Mouse (Mus musculus) hindbrain, embryonic 11.5 days (tissue): ENCODE measurements around the gene Mlec. TPM values are rescaled to one million over a fixed set of nuclear protein-coding genes. Genes with fewer than 3 reads are reported as not detected.

ENCODE experiments used
- ATAC-seq: fragments of 200-750 bp; cut with Nextera tagmentation; 2 replicates; pipeline ENCODE4 v1.8.0; 2017; ENCODE audit warnings: mild to moderate bottlenecking, moderate TSS enrichment, moderate library complexity; ENCODE audit not compliant: low FRiP score
- DNase-seq: peaks from one replicate; pipeline ENCODE4 v3.0.0-alpha.2; 2015; ENCODE audit warnings: low spot score
- H3K27ac ChIP-seq: fragments of 300-500 bp; sonication (generic); 2 replicates; pipeline ENCODE4 v1.5.1; 2014; ENCODE audit warnings: mild to moderate bottlenecking, low read depth, low read length
- H3K27me3 ChIP-seq: fragments of 300-500 bp; sonication (generic); 2 replicates; pipeline ENCODE4 v1.6.1; 2014; ENCODE audit warnings: mild to moderate bottlenecking, low read length, moderate library complexity, mixed read lengths; ENCODE audit not compliant: control insufficient read depth, insufficient read depth
- H3K36me3 ChIP-seq: fragments of 300-500 bp; sonication (generic); 2 replicates; pipeline ENCODE4 v1.6.1; 2014; ENCODE audit warnings: mild to moderate bottlenecking, low read length, moderate library complexity, mixed read lengths; ENCODE audit not compliant: control insufficient read depth, insufficient read depth
- H3K4me1 ChIP-seq: fragments of 300-500 bp; sonication (generic); replicated peaks from 2 replicates; pipeline ENCODE4 v1.6.1; 2014; ENCODE audit warnings: low read length, mixed read lengths; ENCODE audit not compliant: control insufficient read depth, insufficient read depth
- H3K4me2 ChIP-seq: fragments of 300-500 bp; sonication (generic); replicated peaks from 2 replicates; pipeline ENCODE4 v1.6.1; 2014; ENCODE audit warnings: mild to moderate bottlenecking, low read depth, low read length
- H3K4me3 ChIP-seq: fragments of 300-500 bp; sonication (generic); 2 replicates; pipeline ENCODE4 v1.5.1; 2014; ENCODE audit warnings: low read depth, low read length
- H3K9ac ChIP-seq: fragments of 300-500 bp; sonication (generic); 2 replicates; pipeline ENCODE4 v1.6.1; 2014; ENCODE audit warnings: low read depth, low read length
- H3K9me3 ChIP-seq: fragments of 300-500 bp; sonication (generic); 2 replicates; pipeline ENCODE4 v1.6.1; 2016; ENCODE audit warnings: low read length; ENCODE audit not compliant: control insufficient read depth
- WGBS: fragments of 180-500 bp; shearing (Covaris S2); extraction: QIAGEN DNeasy Blood & Tissue Kit; methylation state at CpG from one replicate; pipeline ENCODE4 v1.1.7; 2014; 5-methylcytosine and 5-hydroxymethylcytosine counted together
- polyA plus RNA-seq: library from polyadenylated mRNA; unstranded; fragments of >200 nt; fragmentation: Nextera tagmentation; extraction: Ambion mirVana; gene quantifications from 2 replicates; pipeline ENCODE4 v1.2.1, GENCODE M21; 2014

Mlec gene
- polyA plus RNA-seq, 1 experiment from 2014 or later: 44.1 TPM

DNA sequence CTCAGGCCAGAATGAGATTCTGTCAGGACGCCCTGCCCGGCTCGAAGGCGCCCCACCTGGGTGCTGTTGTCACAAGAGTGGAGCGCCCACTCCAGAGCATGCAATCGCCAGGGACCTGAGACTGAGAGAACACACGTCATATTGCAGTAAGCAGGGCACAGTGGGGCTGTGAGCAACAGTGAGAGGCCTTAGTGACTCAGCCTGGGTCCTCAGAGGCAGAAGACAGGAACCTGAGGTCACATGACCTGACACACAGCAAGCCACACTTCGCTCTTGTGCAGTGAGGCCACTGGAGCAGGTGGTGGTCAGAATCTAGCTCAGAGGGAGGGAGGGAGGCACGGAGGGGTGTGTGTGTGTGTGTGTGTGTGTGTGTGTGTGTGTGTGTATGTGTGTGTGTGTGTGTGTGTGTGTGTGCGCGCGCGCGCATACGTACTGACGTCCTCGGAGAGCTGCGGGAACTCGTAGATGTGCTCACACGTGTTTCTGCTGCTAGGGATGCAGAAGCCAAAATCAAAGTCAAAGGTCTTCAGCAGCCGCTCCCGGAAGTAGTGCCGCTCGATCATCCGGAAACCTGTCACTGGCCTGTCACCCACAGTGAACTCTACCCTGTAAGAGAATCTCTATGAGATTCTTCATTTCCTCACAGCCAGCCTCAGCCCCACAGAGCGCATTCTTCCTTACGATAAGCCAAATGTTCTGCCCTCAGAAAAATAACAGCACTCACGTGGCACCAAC, 31.2 kb downstream of the Mlec start:
- H3K9ac ChIP-seq: no peak overlapping the region
- ATAC-seq (no peak), DNase-seq (no peak)
- 93% methylated on average over 28 of the region's 28 CpGs for WGBS
- no peaks in the 10 kb centered on the region for H3K9me3 ChIP-seq
- H3K27ac ChIP-seq: no peak overlapping the region
- no peak overlapping the region for H3K4me2 ChIP-seq
- H3K27me3 ChIP-seq: no peaks in the 10 kb centered on the region
- H3K4me3 ChIP-seq: no peak overlapping the region
- H3K4me1 ChIP-seq: no peaks in the 10 kb centered on the region
- H3K36me3 ChIP-seq: no peaks in the 10 kb centered on the region; the same call in 1 of the 2 replicates

DNA sequence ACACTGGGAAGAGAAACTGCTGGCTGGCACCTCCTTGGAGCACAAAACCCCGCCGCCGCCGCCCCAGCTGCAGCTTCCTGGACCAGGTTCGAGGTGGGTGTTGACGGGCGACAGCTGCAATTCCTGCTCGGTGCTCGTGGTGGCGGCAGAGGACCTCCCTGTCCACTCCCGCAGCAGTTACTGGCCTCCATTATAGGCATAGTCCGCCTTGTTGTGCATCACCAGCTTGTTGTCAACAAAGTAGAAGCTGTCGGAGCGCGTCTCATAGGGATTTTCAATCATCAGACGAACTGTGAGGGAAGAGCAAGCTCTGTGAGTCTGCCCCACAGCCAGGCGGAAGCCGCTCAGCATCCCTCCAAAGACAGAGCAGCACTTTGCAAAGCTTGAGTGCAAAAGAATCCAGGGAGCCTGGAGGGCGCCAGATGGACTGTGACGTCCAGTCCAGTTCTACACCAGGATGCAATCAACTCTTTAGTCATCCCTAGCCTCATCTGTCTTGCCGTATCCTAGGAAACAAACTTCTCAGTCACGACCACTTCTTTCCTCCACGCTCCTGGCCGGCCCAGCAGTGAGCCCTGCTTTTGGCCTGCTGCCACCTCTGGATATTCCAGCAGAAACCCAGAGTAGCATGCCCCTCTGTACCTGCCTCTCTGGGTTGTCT, 32.6 kb downstream of the Mlec start:
- Histone ChIP-seq H3K9ac (no peak overlapping the region), H3K27ac (peak overlapping the region; percentile 49; the same call in 1 of the 2 replicates), H3K36me3 (no peaks in the 10 kb centered on the region; the same call in 1 of the 2 replicates), H3K9me3 (no peaks in the 10 kb centered on the region), H3K4me2 (no peak overlapping the region), H3K27me3 (no peaks in the 10 kb centered on the region), H3K4me1 (no peaks in the 10 kb centered on the region), H3K4me3 (no peak overlapping the region)
- peak; percentile 49; the same call in 1 of the 2 replicates for ATAC-seq
- 30% methylated on average over 24 of the region's 24 CpGs for WGBS
- DNase-seq: peak; percentile 86

DNA sequence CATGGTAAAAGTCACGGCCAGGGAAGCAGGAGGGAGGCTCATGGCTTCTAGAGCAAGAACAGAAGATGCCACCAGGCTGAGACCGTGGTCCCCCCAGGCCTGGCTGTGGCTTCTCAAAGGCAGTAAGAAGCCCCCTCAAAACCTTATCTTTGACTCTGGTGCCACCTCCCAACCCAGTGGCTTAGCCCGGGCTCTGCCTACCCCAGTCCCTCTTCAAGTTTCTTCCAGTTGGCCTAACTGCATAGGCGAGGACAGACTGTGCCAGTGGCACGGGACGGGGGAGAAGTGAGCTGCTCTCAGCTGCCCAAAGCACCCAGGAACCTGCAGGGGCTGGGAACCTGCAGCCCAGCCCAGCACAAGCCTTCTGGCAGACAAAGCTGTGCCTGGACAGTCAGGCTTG, 33.3 kb downstream of the Mlec start:
- H3K4me1 ChIP-seq: no peaks in the 10 kb centered on the region
- no peak overlapping the region for H3K9ac ChIP-seq
- H3K4me2 ChIP-seq: no peak overlapping the region
- whole genome bisulfite sequencing: 93% methylated on average over 6 of the region's 6 CpGs
- no peaks in the 10 kb centered on the region for H3K27me3 ChIP-seq
- H3K27ac ChIP-seq: no peak overlapping the region
- no peak for ATAC-seq
- no peak for DNase-seq
- H3K9me3 ChIP-seq: no peaks in the 10 kb centered on the region
- no peak overlapping the region for H3K4me3 ChIP-seq
- H3K36me3 ChIP-seq: no peaks in the 10 kb centered on the region; the same call in 1 of the 2 replicates

DNA sequence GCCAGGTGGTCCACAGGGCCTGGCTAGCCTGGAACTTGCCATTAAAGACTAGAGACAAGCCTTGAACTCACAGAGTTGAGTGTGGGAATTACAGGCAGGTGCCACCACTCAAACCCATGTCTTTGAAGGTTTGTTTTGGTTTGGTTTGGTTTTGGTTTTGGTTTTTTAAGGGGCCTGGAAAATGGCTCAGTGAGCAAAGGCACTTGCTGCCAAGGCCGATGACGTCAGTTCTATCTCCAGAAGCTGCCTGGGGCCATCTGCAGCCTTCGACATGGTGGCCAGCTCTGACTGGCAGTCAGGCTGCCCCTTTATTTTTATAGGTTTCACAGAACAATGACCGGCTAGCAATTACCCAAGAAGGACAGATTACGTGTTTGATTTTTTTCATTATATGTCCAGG, 37.0 kb downstream of the Mlec start:
- Histone ChIP-seq H3K9me3 (no peaks in the 10 kb centered on the region), H3K27ac (no peak overlapping the region), H3K27me3 (no peaks in the 10 kb centered on the region), H3K4me2 (no peak overlapping the region), H3K36me3 (no peaks in the 10 kb centered on the region; the same call in 1 of the 2 replicates), H3K4me1 (no peaks in the 10 kb centered on the region), H3K9ac (no peak overlapping the region), H3K4me3 (no peak overlapping the region)
- DNase-seq: no peak
- WGBS: 78% methylated on average over 5 of the region's 5 CpGs
- no peak for ATAC-seq

DNA sequence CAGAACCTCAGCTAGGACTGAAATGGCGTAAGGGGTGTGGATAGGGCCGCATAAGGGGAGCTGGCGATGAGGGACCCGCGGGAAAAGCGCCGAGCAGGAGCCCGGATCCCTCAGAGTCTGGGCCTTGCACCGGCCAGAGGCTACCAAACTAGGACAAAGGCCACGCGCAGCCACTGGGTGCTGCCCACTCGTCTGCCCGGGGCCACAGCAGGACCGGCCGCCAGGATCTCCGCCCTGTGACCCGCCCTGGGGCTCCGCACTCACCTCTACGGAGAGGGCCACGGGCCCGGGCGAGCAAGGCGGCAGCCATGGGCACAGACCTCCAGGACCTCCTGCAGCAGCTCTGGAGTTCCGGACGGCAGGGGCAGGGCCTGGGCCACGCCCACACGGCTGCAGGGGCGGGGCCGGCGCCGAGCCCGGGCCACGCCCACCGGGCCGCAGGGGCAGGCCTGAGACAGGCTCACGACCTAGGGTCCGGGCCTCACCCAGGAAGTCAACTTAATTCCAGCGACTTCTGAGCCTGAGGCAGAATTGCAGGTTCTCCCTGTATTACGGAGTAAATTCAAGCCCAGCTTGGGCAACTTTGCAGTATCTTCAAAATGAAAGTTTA, 38.9 kb downstream of the Mlec start, which contains the start of gene Acads:
Acads (minus strand) TSS at position 386 of the 610 bp plus-strand sequence.
- peak within 1 kb of the TSS; percentile 74 for H3K4me2 ChIP-seq
- H3K9ac ChIP-seq: peak within 1 kb of the TSS; percentile 90
- DNase-seq: peak; percentile 91
- WGBS: under 1% methylated on average over 39 of the region's 39 CpGs
- H3K4me1 ChIP-seq: no peaks in the 10 kb centered on the region
- H3K27ac ChIP-seq: peak within 1 kb of the TSS; percentile 27; the same call in 1 of the 2 replicates
- H3K27me3 ChIP-seq: no peaks in the 10 kb centered on the region
- H3K9me3 ChIP-seq: no peaks in the 10 kb centered on the region
- peak within 1 kb of the TSS; percentile 75 for H3K4me3 ChIP-seq
- no peaks in the 10 kb centered on the region; the same call in 1 of the 2 replicates for H3K36me3 ChIP-seq
- ATAC-seq: peak; percentile 92

DNA sequence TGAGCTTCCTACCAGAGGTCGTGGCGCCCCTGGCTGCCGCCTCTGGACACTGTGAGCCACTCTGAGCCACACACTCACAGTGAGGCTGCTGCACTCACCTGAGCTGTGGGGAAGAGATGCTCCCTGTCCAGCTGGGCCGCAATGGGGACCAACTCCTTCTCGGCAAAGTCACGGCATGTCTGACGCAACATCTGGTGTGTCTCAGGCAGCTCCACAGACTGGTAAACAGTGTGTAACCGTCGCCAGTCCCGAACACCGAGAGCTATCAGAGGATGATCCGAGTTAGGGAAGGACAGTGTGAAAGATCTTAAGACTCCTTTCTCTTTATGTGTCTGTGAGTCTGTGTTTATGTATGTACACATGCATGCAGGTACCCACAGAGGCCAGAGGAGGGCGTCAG, 40.5 kb downstream of the Mlec start:
- no peaks in the 10 kb centered on the region for H3K27me3 ChIP-seq
- no peak overlapping the region for H3K4me2 ChIP-seq
- H3K36me3 ChIP-seq: no peaks in the 10 kb centered on the region
- 96% methylated on average over 13 of the region's 13 CpGs for WGBS
- no peak overlapping the region for H3K9ac ChIP-seq
- no peak overlapping the region for H3K4me3 ChIP-seq
- no peak overlapping the region for H3K27ac ChIP-seq
- no peaks in the 10 kb centered on the region for H3K9me3 ChIP-seq
- H3K4me1 ChIP-seq: no peaks in the 10 kb centered on the region
- ATAC-seq (no peak), DNase-seq (no peak)

DNA sequence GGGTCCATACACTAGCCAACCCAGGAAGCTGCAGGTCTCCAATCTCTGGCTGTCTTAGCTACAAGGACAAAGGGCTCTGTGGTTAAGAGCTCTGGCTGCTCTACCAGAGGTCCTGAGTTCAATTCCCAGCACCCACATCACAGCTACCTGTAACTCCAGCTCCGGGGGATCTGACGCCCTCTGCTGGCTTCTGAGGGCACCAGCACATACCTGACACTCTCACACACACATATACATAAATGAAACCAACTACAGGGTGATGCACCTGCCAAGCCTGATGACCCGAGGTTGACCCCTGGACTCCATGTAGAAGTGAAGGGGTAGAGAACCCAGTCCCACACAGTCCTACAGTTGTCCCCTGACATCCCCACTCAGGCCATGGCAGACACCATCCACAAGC, 41.6 kb downstream of the Mlec start:
- no peak overlapping the region for H3K4me3 ChIP-seq
- no peaks in the 10 kb centered on the region for H3K9me3 ChIP-seq
- 86% methylated on average over 3 of the region's 3 CpGs for WGBS
- H3K9ac ChIP-seq: no peak overlapping the region
- H3K27ac ChIP-seq: no peak overlapping the region
- no peaks in the 10 kb centered on the region for H3K4me1 ChIP-seq
- ATAC-seq (no peak), DNase-seq (no peak)
- no peak overlapping the region for H3K4me2 ChIP-seq
- no peaks in the 10 kb centered on the region for H3K36me3 ChIP-seq
- H3K27me3 ChIP-seq: no peaks in the 10 kb centered on the region

DNA sequence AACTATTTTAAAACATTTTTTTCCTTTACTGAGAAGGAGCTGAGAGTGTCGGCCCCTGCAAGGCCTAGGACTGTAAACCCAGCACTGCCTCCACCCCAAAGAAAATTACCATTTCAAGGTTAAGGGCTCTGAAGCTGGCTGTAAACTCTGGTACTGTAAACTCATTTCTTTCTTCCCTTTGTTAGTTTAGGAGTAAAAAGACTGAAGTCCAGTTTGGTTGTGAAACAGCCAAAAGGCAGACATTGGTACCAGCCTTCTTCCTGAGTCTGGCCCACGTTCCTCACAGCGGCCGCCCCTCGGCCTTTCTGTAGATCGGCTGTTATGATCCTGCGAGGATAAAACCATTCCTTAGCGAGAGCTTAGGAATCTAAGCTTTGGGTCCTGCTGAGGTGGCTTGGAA, 43.5 kb downstream of the Mlec start:
- DNase-seq (no peak), ATAC-seq (no peak)
- H3K9me3 ChIP-seq: no peaks in the 10 kb centered on the region
- H3K4me3 ChIP-seq: no peak overlapping the region
- no peaks in the 10 kb centered on the region for H3K36me3 ChIP-seq
- 99% methylated on average over 8 of the region's 8 CpGs for WGBS
- peaks cover 8% of the 10 kb centered on the region; the same call in 1 of the 2 replicates for H3K4me1 ChIP-seq
- no peak overlapping the region for H3K27ac ChIP-seq
- H3K9ac ChIP-seq: no peak overlapping the region
- H3K4me2 ChIP-seq: no peak overlapping the region
- no peaks in the 10 kb centered on the region for H3K27me3 ChIP-seq
